Mouse (Mus musculus) heart, adult 9 months (tissue): ENCODE data around the gene Catsper1.
A peak's percentile ranks its signal among the peaks of the same experiment; 100 is the strongest.

Experiments
- DNase-seq, 2 experiments: peaks; one replicate each; pipeline ENCODE4 v3.0.0; 2022; ENCODE audit warnings: low spot score in 2 of 2

Catsper1 gene

GRCm38 (mm10) chr19:5353609-5354008 lies 18.1 kb downstream of the Catsper1 start:
- DNase-seq: no peak

- DNase-seq: no peak
Measured at GRCm38 (mm10) chr19:5356080-5356479, 20.5 kb downstream of the Catsper1 start.

GRCm38 (mm10) chr19:5362186-5362585 lies 26.6 kb downstream of the Catsper1 start:
- DNase-seq: no peak

GRCm38 (mm10) chr19:5364124-5364523 lies 28.6 kb downstream of the Catsper1 start:
- no peak for DNase-seq

GRCm38 (mm10) chr19:5365751-5366150 lies 30.2 kb downstream of the Catsper1 start:
- no peak for DNase-seq

- DNase-seq: peak; percentile 92 to 97
Measured at GRCm38 (mm10) chr19:5366175-5367052, 30.9 kb downstream of the Catsper1 start, which contains the start of gene Eif1ad. Gene Eif1ad (plus strand): TSS chr19:5366741.

GRCm38 (mm10) chr19:5367053-5367359 lies 31.5 kb downstream of the Catsper1 start, which contains the start of gene Banf1:
Gene Banf1 (minus strand): TSS chr19:5367168.
- no peak for DNase-seq

GRCm38 (mm10) chr19:5367455-5367854 lies 31.9 kb downstream of the Catsper1 start:
- DNase-seq: no peak

- DNase-seq: no peak
Measured at GRCm38 (mm10) chr19:5370932-5371331, 35.4 kb downstream of the Catsper1 start.

- DNase-seq: no peak
Measured at GRCm38 (mm10) chr19:5372724-5373123, 37.2 kb downstream of the Catsper1 start.

GRCm38 (mm10) chr19:5374177-5374576 lies 38.6 kb downstream of the Catsper1 start:
- no peak for DNase-seq

- DNase-seq: no peak
Measured at GRCm38 (mm10) chr19:5374748-5375147, 39.2 kb downstream of the Catsper1 start.

GRCm38 (mm10) chr19:5377446-5377845 lies 41.9 kb downstream of the Catsper1 start:
- no peak for DNase-seq

GRCm38 (mm10) chr19:5383326-5383725 lies 47.8 kb downstream of the Catsper1 start:
- no peak for DNase-seq

- DNase-seq: no peak
Measured at GRCm38 (mm10) chr19:5384715-5385114, 49.2 kb downstream of the Catsper1 start.

- no peak for DNase-seq
Measured at GRCm38 (mm10) chr19:5388011-5388441, 52.5 kb downstream of the Catsper1 start.

- DNase-seq: peak; percentile 96 to 98
Measured at GRCm38 (mm10) chr19:5388588-5389242, 53.2 kb downstream of the Catsper1 start, which contains the start of gene Sart1. Gene Sart1 (minus strand): TSS chr19:5388703.

GRCm38 (mm10) chr19:5389647-5390046 lies 54.1 kb downstream of the Catsper1 start:
- DNase-seq: peak; percentile 35 to 44

- DNase-seq: no peak
Measured at GRCm38 (mm10) chr19:5390416-5390815, 54.9 kb downstream of the Catsper1 start.

GRCm38 (mm10) chr19:5392892-5393291 lies 57.4 kb downstream of the Catsper1 start:
- DNase-seq: peak in 1 of 2 experiments; percentile 51
